Mouse (Mus musculus) left cerebral cortex, postnatal 14 days (tissue): ENCODE results near the gene Ncoa1. TPM values are rescaled to one million over a fixed set of nuclear protein-coding genes. Genes with fewer than 3 reads are reported as not detected.

Experiments
- DNase-seq, 2 experiments: peaks; one replicate each; pipeline ENCODE4 v3.0.0; 2021 to 2022; ENCODE audit warnings: low spot score in 2 of 2, mixed read lengths in 1 of 2
- intact Hi-C: fragments of 180-260 bp; cut with DNase I; formaldehyde crosslinking; loops from one replicate; pipeline ENCODE4 v1.15.1; 2025
- long read RNA-seq, 2 experiments: library from polyadenylated mRNA; stranded (forward); transcript quantifications; one replicate each; pipeline ENCODE4 v2.0.0; 2021
- total RNA-seq, 2 experiments: library from RNA; stranded (reverse); gene quantifications; 2 replicates each; pipeline ENCODE4 v1.2.3; 2021

Ncoa1 gene
- total RNA-seq: 10 to 100 TPM; 92.0 to 95.0 TPM
- long read RNA-seq, experiment 1, full-length matches to known transcripts: 43 of 117 reads
- long read RNA-seq, experiment 1, partial matches to known transcripts: 33 of 117 reads
- long read RNA-seq, experiment 1, other reads (novel, unspliced or antisense): 41 of 117 reads
- long read RNA-seq, experiment 2, full-length matches to known transcripts: 15 of 88 reads
- long read RNA-seq, experiment 2, partial matches to known transcripts: 22 of 88 reads
- long read RNA-seq, experiment 2, other reads (novel, unspliced or antisense): 51 of 88 reads

GRCm38 (mm10) chr12:4476832-4477671, at the start of gene Ncoa1:
Gene Ncoa1, minus strand, starts transcription at chr12:4477182.
- peak; percentile 40 to 69 for DNase-seq
- intact Hi-C loops: loop anchor here (2.0 to 10.0 kb wide), 2 partner anchors 72 to 212 kb away; no protein-coding TSS in a partner anchor

DNA sequence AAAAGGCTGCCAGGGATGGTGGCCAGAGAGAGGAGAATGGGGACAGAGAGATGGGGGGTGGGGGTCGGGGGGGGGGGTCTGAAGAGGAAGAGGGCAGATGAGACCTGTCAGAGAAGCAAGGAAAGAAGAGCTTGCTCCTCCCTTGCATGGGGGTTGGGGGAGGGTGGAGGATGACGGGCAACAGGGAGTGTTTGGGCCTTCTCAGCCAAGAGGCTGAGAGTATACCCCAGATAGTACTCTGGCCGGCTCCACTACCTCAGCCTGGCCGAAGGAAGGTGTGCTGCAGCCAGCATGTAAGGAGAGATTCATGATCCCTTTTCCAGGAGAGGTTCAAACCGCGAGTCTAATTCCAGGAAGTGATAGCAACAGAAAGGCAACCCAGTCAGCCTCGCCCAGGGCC, 47.6 kb upstream of the Ncoa1 start:
- intact Hi-C loops: no loop called here
- DNase-seq: no peak

DNA sequence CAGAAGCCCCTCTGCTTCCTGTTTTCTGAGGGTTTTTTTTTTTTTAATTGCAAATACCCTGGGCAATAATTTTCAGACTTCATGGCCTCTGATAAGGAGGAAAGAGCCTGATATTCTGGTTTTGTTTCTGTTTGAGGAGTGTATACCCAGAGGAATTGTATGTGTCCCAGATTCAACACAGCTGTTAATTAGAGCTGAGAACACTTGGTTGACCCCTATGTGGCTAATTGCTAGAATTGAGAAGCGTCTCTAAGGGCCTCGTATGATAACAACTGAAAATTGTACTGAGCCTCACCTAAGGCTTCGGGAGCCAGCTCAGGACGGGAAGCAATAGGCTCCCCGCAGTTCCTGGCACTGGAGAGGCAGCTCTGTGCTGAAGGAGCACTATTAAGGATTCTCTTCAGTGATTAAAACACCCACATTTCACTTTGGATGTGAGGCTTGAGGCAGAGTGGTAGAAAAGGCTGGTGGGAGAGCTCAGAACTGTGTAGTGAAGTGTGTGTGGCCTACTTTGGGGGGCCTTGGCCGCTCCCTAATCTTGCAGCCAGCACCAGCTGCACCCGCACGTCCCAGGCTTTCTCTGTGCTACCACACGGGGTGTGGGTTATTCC, 46.8 kb upstream of the Ncoa1 start:
- intact Hi-C loops: no loop called here
- peak in 1 of 2 experiments; percentile 19 for DNase-seq

- DNase-seq: peak; percentile 62 to 72
- intact Hi-C loops: no loop called here
These were observed 46.2 kb upstream of the Ncoa1 start for GRCm38 (mm10) chr12:4523208-4523607.

DNA sequence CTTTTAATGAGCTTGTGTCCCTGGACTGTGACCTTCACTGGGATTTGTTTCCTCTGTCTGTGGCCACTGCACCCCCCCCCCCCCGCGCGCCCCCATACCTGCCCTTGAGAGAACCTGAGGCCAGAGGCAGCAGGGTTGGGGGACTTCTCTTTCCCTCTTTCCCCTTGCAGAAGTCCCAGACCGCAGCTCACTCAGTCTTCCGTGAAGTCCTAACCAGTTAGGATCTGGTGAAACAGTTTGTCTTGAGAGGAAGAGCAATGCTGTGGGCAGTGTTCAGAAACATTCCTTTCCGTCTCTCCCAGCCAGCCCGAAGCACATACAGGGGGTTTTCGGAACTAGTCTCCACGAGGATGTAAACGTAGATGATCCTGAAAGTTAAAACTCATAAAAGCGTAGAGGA, 42.0 kb upstream of the Ncoa1 start:
- DNase-seq: no peak
- intact Hi-C loops: no loop called here

DNA sequence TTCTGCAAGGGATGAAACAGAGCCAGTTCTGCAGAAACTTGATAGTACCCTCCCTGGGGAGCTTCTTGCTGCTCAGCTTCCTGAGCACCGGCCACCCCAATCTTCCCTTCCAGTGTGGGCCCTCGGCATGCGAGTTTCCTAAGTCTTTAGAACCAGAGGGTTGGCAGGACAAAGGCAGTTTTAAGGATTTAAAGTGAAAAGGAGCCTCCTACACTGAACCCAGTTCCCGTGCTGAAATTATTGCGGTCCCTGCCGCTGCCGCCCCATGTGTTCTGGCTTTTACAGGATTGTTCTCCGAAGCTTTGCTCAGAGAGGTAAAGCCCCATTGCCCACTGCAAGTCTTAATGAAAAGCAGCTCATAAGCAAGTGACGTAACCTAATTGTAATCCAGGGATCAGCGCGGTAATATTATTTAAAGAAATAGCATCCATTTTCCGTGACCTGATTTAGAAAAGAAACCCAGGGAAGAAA, 32.6 kb upstream of the Ncoa1 start:
- DNase-seq: no peak
- intact Hi-C loops: no loop called here

GRCm38 (mm10) chr12:4508182-4508581, 31.2 kb upstream of the Ncoa1 start:
- intact Hi-C loops: no loop called here
- DNase-seq: no peak

- peak; percentile 23 to 41 for DNase-seq
- intact Hi-C loops: no loop called here
These were observed 30.5 kb upstream of the Ncoa1 start for GRCm38 (mm10) chr12:4507461-4507860.

DNA sequence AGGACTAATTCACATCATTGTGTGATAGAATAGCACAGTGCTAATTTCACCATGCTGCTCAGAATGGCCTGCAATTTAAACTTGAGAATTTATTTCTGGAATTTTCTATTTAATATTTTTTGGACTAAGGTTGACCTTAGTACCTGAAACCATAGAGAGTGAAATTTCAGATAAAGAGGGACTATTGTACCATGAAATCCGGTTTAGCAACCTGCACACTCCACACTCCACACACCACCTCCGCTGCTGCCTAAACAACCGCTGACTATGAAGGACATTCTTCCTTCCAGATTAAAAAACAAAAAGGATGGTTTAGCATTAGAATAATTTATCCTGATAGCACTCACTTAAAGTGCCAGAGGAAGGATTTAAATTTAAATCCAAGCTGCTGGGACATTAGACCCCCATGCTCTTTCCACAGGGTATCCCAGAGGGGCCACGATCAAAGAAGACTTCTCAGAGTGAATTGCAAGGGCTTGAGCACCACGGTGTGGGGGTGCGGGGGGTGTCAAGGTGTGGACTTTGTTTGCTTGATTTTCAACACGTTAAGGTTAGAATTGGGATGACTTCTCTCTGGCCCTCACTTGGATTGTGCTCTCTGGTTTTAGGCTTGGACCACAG, 29.9 kb upstream of the Ncoa1 start:
- DNase-seq: no peak
- intact Hi-C loops: no loop called here

GRCm38 (mm10) chr12:4505298-4505697, 28.3 kb upstream of the Ncoa1 start:
- no peak for DNase-seq
- intact Hi-C loops: no loop called here

GRCm38 (mm10) chr12:4503673-4504326, 26.8 kb upstream of the Ncoa1 start:
- intact Hi-C loops: no loop called here

DNA sequence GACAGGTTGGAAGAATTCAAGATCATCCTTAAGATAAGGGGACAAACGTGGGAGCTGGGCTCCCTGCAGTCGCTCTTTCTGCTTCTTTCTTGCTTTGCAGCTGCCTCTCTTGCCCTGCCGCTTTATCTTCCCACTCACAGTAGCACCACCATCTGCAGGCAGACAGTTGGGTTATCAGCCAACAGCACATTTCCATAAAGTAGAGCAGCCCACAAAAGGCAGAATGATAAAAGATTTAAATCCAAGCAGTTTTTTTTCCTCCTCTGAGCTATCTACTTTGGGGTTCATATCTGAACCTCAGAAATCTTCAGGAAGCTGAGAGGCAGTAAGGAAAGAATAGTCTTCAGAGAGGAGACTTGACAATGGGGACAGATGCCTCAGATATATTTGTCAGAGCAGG, 24.9 kb upstream of the Ncoa1 start:
- DNase-seq: peak; percentile 56 to 63
- intact Hi-C loops: no loop called here

More at GRCm38 (mm10) chr12:4503673-4504326, 26.8 kb upstream of the Ncoa1 start:
- no peak for DNase-seq

GRCm38 (mm10) chr12:4500516-4500915, 23.5 kb upstream of the Ncoa1 start:
- intact Hi-C loops: no loop called here
- no peak for DNase-seq

DNA sequence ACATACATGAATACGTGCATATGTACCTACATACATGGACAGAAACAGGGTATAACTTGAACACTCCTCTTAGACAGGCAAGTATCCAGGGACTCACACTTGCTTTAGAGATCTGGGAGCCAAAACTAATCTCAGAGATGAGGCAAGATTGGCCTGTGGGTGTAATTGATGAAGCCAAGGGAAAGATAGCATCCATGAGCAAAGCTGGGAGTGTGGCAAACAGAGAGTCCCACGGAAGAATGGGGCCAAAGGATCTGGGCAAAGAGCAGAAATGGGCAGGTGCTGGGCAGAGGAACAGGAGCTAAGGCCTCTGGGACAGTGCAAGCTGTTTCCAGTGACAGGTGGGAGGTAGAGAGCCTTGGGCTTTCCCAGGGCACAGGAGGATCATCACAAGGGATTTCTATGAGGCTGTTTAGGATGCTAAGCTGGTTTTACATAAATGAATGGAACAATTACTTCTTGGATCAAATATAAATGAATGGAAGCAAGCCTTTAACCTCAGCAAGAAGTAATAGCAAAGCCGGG, 22.7 kb upstream of the Ncoa1 start:
- intact Hi-C loops: no loop called here
- DNase-seq: no peak

DNA sequence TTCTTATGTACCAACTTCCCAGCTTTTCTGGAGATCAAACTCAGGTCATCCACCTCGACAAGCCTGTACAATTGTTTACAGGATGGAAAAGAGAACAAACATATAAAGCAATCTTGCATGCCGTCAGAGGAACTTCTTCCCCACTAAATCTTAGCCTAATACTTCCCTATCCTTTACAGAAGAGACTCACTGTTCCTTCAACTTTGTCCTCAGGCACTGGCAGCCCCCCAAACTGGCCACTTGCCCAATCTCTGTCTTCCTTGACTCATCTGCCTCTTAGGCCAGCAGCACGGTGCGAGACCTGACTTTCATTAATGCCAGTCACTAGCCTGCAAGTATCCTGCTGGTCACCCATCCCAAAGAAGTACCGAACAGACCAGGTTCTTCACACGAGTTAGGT, 11.4 kb upstream of the Ncoa1 start:
- DNase-seq: peak in 1 of 2 experiments; percentile 35
- intact Hi-C loops: no loop called here

DNA sequence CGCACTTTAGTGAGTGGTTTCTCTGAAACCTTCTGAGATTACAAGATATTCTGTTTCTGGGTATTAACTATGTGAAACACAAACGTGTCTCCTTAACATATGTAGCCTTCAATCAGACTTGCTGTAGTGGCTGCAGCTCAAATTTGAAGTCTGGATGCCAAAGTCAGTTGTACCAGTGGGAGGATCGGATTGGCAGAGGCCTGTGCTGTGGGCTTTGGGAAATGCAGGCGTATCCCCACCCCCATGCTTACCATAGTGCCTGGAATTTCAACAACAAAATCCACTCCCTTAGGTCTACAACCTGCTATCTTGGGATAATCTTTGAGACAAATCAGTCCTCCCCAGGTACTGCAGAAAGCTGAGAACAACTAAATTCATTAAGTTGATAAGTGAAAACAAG, 6.4 kb upstream of the Ncoa1 start:
- DNase-seq: no peak
- intact Hi-C loops: no loop called here

DNA sequence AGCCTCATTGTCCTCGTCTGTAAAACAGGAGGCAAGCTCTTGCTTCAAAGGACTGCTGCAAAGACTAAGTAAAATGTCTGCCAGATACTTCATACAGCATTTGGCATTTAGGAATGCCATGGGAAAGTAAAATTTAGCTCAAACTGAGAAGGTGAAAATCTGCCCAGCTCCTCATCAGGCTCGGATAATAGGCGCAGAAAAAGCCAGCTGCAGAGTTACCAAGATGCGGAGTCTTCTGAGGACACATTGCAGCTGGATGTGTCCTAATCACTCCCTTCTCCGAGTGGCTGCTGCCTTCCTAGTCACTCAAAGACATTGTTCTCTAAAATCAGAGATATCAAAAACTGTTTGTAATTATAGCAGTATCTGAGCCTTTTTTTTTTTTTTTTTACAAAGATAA, 4.7 kb upstream of the Ncoa1 start:
- DNase-seq: peak in 1 of 2 experiments; percentile 42

GRCm38 (mm10) chr12:4480250-4480649, 3.3 kb upstream of the Ncoa1 start:
- DNase-seq: no peak
- intact Hi-C loops: no loop called here

More for the DNA sequence above, 4.7 kb upstream of the Ncoa1 start:
- intact Hi-C loops: no loop called here
